Mouse (Mus musculus): ENCODE data around the gene Iars.

The Iars gene

DNA sequence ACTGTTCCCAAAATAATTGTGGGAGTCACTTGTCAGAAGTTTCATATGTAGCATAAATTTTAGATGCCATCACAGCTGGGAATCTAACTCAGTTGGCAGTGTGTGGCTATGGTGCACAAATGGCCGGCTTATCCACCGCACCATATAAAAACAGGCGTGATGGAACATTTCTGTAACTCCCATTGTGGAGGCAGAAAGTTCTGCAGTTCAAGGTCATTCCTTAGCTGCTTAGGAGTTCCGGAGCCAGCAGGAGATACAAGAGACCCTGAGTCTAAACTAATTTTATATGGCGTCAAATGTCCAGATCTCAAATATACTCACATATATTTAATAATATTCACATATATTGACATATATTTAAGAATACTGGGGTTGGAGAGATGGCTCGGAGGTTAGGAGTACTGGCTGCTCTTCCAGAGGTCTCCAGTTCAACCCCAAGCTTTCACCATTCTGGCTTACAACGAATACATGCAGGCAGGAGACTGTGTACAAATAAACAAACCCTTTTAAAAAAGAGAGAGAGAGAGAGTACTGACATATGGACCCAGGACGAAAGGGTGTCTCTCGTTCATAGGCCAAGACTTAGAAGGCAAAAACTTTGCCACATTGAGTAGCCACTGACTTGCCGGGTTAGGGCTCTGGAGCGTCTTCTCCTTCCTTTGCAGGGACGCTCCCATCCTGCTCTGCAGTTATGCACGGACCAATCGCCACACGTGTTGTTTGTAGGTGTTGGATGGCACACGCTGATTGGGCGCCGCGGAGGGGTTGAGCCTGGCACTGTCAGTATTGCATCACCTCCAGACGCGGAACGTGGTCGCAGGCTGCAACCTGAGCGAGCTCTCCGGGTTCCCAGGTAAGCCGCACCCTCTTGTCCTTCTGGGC lies at the start of gene Iars:
Gene Iars (plus strand): TSS at position 750 of the 882 bp plus-strand sequence.
- peak; percentile 98 to 100 for DNase-seq (ENCODE audit: inconsistent age in 2 of 2, low spot score in 1 of 2)

DNA sequence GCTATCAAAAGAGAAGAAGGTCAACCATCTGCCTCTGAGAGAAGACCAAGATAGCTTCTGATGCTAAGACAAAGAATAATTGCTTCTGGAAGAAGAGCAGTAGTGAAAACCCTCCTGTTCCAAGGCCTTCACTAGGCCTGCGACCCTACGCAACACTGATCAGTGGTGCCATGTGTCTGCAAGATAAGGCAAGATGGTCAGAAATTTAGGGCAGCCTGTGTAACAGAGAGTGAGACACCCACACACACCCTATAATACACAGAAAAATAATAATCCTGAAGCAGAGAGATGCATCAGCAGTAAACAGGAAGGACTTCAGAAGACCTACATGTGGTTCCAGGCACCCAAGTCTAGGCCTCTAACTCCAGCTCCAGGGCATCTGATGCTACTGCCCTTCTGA lies 41.9 kb upstream of the Iars start:
- no peak for DNase-seq (ENCODE audit: inconsistent age in 2 of 2, low spot score in 1 of 2)

DNA sequence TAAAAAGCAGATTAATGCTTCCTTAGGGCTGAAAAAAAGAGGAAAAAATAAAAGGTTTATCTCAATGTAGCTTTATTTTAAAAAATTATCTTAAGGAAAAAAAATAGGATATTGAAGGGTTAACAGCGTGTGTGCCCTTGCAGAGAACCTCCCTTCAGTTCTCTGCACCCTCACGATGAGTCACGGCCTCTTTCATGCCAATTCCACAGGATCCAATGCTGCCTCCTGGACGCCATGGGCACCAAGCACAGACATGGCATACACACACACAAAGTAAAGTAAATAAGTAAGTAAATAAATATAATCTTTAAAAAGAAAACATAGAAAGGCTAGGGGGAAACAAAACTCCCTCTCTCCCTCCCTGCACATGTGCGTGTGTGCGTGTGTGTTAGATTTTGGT lies 39.2 kb upstream of the Iars start:
- peak; percentile 40 to 73 for DNase-seq (ENCODE audit: inconsistent age in 2 of 2, low spot score in 1 of 2)

DNA sequence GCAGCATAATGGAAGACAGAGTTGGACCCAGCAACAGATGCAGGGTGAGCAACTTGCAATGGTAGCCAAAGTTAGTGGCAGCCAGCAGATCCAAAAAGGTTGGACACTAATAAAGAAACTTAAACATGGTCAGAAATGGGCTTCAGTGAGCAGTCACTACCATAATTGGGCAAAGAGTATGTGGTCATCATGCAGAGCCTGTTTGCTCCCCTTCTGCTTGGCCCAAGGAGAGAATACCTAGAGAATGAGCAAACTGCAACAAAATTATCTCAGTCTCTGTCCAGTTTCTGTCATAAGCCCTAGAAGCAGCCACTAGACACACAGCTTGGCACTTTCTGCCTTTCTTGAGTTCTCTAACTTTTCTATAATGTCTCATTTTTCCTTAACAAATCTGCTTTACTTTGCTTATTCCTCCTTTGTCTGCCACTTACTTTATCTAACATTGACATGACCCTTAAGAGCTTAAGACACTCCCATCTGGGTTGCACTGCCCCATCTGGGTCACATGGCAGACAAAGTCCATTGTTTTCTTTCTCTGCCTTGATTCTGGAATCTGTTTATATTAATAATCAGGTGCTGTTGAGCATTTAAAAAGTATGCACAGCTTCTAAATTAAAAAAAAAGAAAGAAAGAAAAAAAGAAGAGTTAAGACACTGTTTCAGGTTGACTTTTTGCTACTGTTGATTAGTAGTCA lies 38.1 kb upstream of the Iars start:
- peak in 1 of 2 experiments; percentile 39 for DNase-seq (ENCODE audit: inconsistent age in 2 of 2, low spot score in 1 of 2)

DNA sequence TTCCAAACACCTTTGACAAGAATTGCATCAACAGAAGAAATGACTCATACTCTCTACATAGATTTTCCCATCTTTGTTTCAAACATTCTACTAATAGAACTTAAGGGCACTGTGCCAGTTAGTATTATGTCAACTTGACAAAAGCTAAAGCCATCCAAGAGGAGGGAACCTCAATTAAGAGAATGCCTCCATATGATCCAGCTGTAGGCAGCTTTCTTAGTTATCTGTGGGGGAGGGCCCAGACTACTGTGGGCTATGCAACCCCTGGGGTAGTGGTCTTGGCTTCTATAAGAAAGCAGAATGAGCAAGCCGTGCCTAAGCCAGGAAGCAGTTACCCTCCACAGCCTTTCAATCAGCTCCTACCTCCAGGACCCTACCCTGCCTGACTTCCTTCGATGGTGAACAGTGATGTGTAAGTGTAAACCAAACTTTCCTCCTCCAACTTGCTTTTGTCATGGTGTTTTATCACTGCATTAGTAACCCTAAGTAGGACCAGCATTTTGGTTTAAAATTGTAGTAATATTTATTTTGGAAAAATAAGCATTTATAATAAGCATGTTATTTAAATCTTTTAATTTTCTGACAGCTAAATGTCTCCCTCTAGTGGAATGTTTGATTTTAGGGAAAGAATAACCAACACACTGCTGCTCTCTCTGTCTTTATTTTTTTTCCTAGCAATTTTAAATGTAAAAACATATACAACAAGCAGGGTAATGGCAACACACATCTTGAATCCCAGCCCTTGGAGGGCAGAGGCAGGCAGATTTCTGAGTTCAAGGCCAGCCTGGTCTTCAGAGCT lies 37.0 kb upstream of the Iars start:
- DNase-seq (ENCODE audit: inconsistent age in 2 of 2, low spot score in 1 of 2), result peak in 1 of 2 experiments; percentile 68

DNA sequence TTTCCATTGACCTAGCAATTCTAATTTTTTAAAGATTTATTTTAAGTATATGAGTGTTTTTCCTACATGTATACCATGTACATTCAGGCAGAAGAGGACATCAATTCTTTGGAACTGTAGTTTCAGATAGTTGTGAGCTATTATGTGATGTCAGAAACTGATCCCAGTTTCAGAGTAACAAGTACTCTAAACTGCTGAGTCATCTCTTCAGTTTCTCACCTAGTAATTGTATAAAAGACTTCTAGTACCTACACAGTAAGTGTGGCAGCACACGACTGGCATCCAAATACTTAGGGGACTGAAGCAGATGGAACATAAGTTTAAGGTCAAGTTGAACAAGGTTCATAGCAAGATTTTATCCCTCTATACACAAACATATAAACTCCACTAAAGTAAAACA lies 35.9 kb upstream of the Iars start:
- DNase-seq (ENCODE audit: inconsistent age in 2 of 2, low spot score in 1 of 2), result no peak

DNA sequence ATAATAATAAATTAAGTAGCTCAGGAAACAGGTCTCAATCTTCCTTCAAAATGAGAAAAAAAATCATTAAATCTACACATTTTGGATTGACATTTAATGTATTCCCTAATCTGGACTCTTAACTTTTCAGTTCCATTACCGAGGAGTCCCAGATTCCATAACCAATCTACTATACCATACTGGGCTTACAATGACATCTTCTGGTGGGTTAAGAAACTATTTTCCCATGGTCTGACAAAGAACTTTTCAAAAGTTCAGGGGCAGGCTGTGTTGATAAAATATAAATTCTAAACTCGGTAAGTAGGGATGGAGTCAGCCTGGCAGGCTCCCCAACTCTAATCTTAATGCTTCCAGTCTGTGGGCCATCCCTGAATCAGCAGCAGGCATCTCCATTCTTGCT lies 30.8 kb upstream of the Iars start:
- no peak for DNase-seq (ENCODE audit: inconsistent age in 2 of 2, low spot score in 1 of 2)

DNA sequence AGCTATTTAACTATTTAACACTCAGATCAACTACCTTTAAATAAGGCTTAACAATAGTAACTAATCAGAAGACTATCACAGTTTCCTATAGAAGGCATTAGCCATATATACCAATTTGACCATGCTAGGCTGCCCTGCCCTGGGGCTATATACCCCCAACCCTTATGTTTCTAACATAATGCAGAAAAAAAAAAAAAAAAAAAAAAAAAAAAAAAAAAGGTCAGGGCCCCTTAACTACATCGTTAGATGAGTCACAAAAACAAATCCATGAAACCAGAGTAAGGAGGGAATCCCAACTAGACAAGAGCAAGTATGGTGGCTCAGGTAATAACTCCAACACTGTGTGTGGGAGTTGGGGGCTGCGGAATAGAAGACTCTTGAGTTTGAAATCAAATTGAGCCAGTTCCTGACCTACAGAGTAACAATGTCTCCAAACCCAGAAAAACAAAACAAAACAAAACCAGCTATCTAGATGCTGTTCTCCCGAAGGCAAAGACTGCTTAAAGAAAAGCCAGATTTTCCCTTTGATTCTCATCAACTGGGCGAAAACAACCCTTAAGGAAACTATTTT lies 30.0 kb upstream of the Iars start:
- no peak for DNase-seq (ENCODE audit: inconsistent age in 2 of 2, low spot score in 1 of 2)

DNA sequence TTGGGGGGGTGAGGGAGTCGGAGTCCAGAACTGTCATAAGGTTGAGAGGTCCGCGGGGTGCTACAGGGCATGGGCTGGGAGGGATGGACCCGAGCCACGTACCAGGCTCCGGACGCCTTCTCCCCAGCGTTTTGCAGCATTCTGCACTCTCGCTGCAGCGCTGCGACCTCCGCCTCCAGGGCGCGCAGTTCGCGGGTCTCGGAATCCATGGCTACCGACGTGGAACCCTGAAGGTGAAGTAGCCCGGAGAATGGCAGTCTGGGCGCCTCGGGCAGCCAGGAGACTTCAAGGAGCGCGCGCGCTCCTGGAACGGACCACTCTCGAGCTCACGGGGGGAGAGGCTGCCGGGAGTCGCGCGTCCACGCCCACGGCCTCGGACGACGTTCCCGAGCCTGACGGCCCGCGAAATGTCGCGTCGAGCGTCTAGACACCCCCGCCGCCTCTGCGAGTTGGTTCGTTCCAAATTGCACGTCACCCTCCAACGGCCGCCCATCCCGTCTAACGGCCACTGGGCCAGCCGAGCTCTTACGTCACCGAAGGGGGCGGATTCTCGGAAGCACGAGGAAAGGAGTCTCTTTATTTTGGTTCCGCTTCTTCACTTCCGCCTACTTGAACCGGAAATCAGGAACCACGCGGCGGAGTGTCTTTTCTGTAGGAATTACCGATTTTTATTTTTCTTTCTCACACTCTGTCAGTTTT lies 29.3 kb upstream of the Iars start, which contains the start of the genes Cenpp and Nol8:
Gene Cenpp (minus strand): TSS at position 305 of the 699 bp plus-strand sequence.
Gene Nol8 (plus strand): TSS at position 598 of the 699 bp plus-strand sequence.
- DNase-seq (ENCODE audit: inconsistent age in 2 of 2, low spot score in 1 of 2), result peak; percentile 99 to 100

DNA sequence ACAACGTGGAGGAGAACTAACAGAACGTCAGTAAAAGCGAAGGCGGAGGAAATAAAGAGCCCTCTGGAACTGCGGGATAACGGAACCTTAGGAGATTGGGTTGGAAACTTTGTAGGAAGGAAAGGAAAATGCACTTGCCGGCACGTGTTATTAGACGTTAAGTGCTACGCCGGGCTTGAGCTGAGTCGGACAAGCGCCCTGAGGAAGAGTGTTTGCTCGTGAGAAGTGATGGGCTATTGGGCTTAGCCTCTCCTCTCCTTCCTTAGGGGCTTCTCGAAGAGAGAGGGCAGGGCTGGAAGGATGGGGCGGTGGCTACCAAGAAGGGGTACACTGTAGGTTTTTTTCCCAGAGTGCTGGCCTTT lies 28.7 kb upstream of the Iars start:
- no peak for DNase-seq (ENCODE audit: inconsistent age in 2 of 2, low spot score in 1 of 2)

DNA sequence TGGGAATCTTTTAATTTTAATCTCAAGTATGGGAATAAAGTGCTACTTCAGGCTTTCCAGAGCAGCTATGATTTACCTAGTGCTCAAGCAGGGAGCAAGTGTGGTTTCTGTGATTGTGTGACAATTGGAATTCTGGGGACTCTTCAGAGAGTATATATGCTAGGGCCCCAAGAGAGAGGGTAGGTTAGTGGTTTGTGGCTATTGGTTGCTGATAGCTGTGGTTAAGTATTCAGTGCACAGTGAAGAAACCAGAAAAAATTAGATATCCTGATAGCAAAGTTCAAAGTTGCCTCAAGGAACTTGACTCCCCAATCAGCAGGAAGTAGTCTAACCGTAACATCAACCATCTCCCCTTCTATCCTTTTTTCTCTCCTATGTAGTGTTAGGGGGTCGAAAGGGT lies 4.1 kb upstream of the Iars start:
- no peak for DNase-seq (ENCODE audit: inconsistent age in 2 of 2, low spot score in 1 of 2)

DNA sequence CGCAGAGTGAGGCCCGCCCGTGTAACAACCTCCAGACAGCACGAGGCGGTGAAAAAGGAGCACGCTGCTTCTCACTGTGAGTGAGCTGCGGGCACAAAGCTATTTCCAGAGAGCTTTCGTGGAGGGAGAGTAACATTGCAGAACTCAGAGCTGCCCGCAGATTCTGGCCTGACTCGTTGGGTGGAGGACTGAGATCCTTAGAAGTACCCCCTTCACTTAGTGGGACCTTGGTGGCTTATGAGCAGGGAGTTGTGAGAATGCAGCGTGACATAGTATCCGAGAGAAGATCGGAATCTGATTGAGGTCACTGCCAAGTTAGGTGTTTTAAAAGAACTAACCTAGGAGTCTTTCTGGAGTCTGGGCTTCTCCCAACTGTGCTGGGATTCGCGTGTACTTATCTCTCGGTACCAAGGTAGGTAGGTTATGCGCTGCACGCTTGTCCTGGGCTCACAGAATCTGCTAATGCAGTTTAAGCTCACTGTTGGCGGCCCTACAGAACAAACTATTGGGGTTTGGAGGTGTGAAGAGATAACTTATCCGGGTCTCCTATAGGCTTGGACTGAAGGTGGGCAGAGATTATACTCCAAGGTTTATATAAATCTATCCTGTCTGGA lies 440 bp downstream of the Iars start:
- peak in 1 of 2 experiments; percentile 20 for DNase-seq (ENCODE audit: inconsistent age in 2 of 2, low spot score in 1 of 2)

DNA sequence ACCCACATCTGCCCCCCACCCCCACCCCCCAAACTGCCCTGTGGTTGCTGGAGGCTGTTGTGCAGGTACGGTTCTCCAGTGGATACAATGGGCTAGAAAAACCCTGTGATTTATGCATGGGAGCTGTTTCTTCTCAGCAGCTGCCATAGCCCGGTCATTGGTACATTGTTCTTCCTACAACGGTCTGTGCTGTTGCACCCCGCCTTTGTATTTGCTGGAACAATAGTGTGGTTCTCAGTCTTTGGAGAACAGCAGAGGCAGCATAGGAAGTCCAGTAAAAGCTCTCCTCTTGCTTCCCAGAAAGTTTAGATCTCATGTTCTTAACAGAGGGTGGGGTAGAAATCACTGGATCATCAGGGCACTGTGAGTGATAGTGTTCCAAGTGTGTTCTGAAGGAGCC lies 2.4 kb downstream of the Iars start:
- DNase-seq (ENCODE audit: inconsistent age in 2 of 2, low spot score in 1 of 2), result no peak

DNA sequence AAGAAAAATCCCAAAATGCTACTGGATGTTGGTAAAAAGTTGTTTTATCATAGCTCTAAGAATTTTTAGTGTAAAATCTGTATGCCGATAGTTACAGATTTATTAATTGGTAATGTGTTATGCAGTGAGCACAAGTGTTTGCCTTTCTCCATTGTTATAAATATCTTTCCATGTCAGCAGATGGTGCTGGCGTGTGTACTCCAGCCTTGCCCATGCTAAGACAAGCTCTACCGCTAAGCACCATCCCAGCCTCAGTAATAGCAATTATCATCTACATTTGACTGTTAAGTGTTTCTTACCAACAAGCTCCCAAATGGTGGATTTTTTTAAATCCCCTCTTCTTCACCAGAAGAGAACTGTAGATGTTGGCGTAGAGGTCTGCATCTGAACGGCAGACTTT lies 9.2 kb downstream of the Iars start:
- DNase-seq (ENCODE audit: inconsistent age in 2 of 2, low spot score in 1 of 2), result no peak

DNA sequence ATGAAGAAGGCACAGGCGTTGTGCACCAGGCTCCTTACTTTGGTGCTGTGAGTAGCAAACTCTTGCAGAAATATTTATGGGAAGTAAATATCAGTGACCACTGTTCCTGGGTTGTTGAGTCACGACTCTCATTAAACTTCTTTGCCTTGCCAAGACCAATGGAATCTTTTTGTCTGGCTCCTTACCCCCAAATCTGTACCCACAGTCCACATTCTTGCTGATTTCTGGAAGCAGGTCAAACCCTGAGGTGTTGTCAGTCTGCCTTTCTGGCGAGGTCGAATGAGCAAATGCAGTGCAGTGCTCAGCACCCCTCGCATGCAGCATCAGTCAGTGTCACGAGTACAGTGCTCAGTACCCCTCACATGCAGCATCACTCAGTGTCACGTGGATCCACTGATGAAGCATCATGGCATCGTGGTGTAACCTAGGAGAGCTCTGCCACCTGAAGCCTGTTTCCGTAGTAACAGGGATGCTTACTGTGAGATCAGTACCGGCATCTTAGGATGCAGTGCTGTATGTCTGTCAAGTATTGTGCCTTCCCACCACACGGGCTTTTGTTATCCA lies 21.4 kb downstream of the Iars start:
- no peak for DNase-seq (ENCODE audit: inconsistent age in 2 of 2, low spot score in 1 of 2)

DNA sequence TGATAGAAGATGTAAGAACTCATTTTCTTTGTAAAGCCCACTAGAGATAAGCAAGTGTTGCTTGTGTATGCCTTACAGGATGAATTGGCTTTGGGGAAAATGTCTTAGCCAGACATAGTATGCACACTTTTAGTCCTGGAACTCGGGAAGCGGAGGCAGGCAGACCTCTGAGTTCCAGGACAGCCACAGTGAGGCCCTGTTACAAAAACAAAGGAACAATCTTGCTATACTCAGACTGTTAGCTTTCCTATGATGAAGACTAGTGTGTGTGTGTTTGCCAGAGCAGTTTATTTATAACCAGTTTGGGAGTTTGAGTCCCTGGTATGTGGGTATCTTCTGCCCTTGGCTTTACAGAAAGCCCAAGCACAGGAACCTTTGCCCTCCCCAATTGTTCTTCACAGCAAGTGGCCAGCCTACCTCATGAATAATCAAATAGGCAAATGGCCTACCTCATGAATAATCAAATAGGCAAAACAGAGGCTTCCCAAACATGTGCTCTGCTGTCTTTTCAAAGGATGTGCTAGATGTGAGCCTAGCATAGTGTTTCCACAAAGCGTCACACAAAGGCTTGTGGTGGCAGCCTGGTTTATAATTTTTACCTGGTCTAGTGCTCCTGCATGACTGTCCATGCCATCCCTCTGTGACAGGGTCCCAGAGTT lies 24.3 kb downstream of the Iars start:
- DNase-seq (ENCODE audit: inconsistent age in 2 of 2, low spot score in 1 of 2), result no peak

DNA sequence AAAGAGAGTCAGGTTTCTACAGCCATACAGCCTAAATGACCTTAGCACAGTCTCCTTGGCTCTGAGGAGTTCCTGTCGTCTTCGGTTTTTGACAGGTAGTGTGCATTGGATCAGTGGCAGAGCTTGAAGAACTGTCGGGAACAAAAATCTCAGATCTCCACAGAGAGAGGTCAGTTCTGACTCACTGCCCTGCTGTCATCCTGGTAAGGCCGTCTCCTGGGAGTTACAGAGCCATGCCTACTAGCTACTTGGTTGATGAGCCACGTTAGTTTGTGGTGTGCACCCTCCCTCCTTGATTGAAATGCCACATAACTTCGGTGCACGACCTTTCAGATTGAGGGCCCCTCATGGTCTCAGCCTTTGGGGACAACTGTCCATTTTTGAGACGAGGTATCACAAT lies 26.4 kb downstream of the Iars start:
- DNase-seq (ENCODE audit: inconsistent age in 2 of 2, low spot score in 1 of 2), result peak; percentile 71 to 78

DNA sequence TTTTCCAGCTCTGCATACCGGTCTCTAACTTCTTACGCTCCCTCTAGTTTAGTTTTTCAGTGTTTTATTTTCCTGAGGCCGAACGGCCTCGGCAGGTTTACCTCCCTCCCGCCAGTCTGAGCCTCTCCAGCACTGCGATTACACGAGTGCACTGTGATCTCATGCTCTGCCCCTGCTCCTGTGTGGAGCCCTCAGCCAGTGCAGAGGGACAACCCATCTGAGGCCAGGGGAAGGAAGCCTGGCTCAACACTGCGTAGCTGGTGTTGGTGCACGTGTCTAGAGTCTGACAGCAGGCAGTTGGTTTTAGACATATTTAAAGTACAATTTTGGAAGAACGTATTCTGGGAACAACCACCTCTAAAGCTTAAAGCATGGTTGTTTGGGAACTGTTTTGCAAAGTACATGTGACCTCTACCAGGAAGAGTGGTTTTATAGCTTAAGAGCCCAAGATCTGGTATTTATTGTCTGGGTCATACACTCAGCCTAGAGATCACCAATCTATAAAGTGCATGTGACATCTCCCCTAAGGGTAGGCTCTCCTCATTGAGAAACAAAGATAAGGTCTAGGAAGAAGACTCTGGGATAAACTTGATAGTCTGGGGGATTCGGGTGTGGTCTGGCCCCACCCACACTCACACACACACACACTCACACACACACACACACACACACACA lies 30.3 kb downstream of the Iars start:
- DNase-seq (ENCODE audit: inconsistent age in 2 of 2, low spot score in 1 of 2), result no peak

DNA sequence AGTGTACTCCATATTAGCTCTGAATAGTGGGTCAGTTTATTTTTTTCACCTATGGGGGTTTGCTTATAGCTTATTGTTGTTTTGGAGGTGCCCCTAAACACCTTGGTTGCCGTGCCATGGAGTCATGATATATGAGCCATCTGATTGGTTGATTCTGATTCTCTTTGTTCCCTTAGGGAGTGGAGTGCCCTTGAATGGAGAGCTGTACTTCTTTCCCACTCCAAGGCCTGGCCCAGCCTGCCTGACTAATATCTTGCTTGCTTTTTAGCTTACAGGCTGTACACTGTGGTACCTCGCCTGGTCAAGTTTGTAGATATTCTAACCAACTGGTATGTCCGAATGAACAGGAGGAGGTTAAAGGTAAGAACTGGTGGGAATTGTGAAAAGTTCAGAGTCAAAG lies 37.4 kb downstream of the Iars start:
- no peak for DNase-seq (ENCODE audit: inconsistent age in 2 of 2, low spot score in 1 of 2)

Measured in adrenal gland, adult (tissue).